Mouse (Mus musculus) frontal cortex, adult 2 months (tissue): Measurements from ENCODE around the gene Tmem150c. TPM values are rescaled to one million over a fixed set of nuclear protein-coding genes. Genes with fewer than 3 reads are reported as not detected.

Experiments used
- DNase-seq, 2 experiments: peaks; one replicate each; pipeline ENCODE4 v3.0.0; 2022; ENCODE audit warnings: low spot score in 1 of 2; ENCODE audit errors: extremely low spot score in 1 of 2
- polyA plus RNA-seq: library from polyadenylated mRNA; depleted of rRNA; stranded (reverse); fragments of >200 nt; gene quantifications from 2 replicates; pipeline ENCODE4 v1.2.3, GENCODE M21; 2012

The Tmem150c gene
- polyA plus RNA-seq, 1 experiment: 27.6 TPM

- DNase-seq: peak; percentile 67 to 81
These were observed 50.7 kb downstream of the Tmem150c start for GRCm38 (mm10) chr5:100108866-100109265.

- no peak for DNase-seq
These were observed 57.2 kb downstream of the Tmem150c start for GRCm38 (mm10) chr5:100102395-100102794.

GRCm38 (mm10) chr5:100097967-100098366 is 61.6 kb downstream of the Tmem150c start:
- DNase-seq: no peak

GRCm38 (mm10) chr5:100096955-100097354 is 62.7 kb downstream of the Tmem150c start:
- no peak for DNase-seq

- no peak for DNase-seq
These were observed 68.0 kb downstream of the Tmem150c start for GRCm38 (mm10) chr5:100091602-100092001.

GRCm38 (mm10) chr5:100091263-100091594 is 68.4 kb downstream of the Tmem150c start:
- no peak for DNase-seq

- no peak for DNase-seq
These were observed 68.9 kb downstream of the Tmem150c start for GRCm38 (mm10) chr5:100090515-100091262.

- no peak for DNase-seq
These were observed 74.5 kb downstream of the Tmem150c start for GRCm38 (mm10) chr5:100085097-100085496.

- DNase-seq: peak in 1 of 2 experiments; percentile 62
These were observed 75.5 kb downstream of the Tmem150c start for GRCm38 (mm10) chr5:100083953-100084562.

GRCm38 (mm10) chr5:100082006-100082405 is 77.6 kb downstream of the Tmem150c start:
- no peak for DNase-seq

- no peak for DNase-seq
These were observed 79.7 kb downstream of the Tmem150c start for GRCm38 (mm10) chr5:100079931-100080275.

GRCm38 (mm10) chr5:100079040-100079930 is 80.3 kb downstream of the Tmem150c start:
- DNase-seq: peak in 1 of 2 experiments; percentile 45

GRCm38 (mm10) chr5:100074571-100074970 is 85.0 kb downstream of the Tmem150c start:
- DNase-seq: peak in 1 of 2 experiments; percentile 68

- no peak for DNase-seq
These were observed 87.1 kb downstream of the Tmem150c start for GRCm38 (mm10) chr5:100072557-100072956.

GRCm38 (mm10) chr5:100071541-100071940 is 88.1 kb downstream of the Tmem150c start:
- no peak for DNase-seq

- DNase-seq: peak; percentile 69 to 93
These were observed 89.4 kb downstream of the Tmem150c start for GRCm38 (mm10) chr5:100070255-100070654.

GRCm38 (mm10) chr5:100069526-100069925 is 90.1 kb downstream of the Tmem150c start:
- no peak for DNase-seq

GRCm38 (mm10) chr5:100067579-100067978 is 92.0 kb downstream of the Tmem150c start:
- DNase-seq: no peak

- no peak for DNase-seq
These were observed 98.7 kb downstream of the Tmem150c start for GRCm38 (mm10) chr5:100060876-100061275.

GRCm38 (mm10) chr5:100059326-100059725 is 100.3 kb downstream of the Tmem150c start:
- no peak for DNase-seq

- no peak for DNase-seq
These were observed 100.9 kb downstream of the Tmem150c start for GRCm38 (mm10) chr5:100058729-100059128.
